Mouse (Mus musculus): ENCODE results near the gene Chrm2. TPM values are rescaled to one million over a fixed set of nuclear protein-coding genes. Genes with fewer than 3 reads are reported as not detected.

The Chrm2 gene
- polyA plus RNA-seq, 1 experiment from 2014 or later = 1.4 TPM

DNA sequence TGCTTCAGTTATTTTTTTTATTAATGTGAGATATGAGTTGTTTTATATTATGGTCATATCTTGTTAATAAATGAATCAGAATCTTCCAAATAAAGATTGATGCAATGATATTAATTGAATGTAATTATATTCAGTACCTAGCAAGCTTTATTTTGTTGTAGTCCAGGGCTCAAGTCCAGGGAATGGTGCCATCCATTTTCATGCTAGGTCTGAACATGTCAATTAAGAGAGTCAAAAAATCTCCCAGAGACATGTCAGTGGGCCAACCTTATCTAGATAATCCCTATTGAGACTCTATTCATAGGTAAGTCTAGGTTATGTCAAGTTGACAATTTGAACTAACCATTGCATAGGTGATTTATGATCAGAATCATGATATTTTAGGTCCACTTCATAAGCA is 21.1 kb downstream of the Chrm2 start:
- no peak for ATAC-seq (ENCODE audit: low read depth)
- Histone ChIP-seq H3K9me3 (ENCODE audit: control insufficient read depth, low read length) (no peaks in the 10 kb centered on the region), H3K9ac (ENCODE audit: low read depth, low read length) (no peak overlapping the region), H3K27ac (replicated peaks; ENCODE audit: low read depth, low read length) (no peak overlapping the region), H3K4me2 (ENCODE audit: low read depth, low read length) (no peak overlapping the region), H3K36me3 (ENCODE audit: control insufficient read depth, insufficient read depth, low read length) (no peaks in the 10 kb centered on the region), H3K4me1 (ENCODE audit: control insufficient read depth, insufficient read depth, low read length) (no peaks in the 10 kb centered on the region), H3K27me3 (replicated peaks; ENCODE audit: control insufficient read depth, insufficient read depth, low read length) (no peaks in the 10 kb centered on the region), H3K4me3 (ENCODE audit: low read depth, low read length) (no peak overlapping the region)
- DNase-seq (ENCODE audit: low spot score) = no peak

DNA sequence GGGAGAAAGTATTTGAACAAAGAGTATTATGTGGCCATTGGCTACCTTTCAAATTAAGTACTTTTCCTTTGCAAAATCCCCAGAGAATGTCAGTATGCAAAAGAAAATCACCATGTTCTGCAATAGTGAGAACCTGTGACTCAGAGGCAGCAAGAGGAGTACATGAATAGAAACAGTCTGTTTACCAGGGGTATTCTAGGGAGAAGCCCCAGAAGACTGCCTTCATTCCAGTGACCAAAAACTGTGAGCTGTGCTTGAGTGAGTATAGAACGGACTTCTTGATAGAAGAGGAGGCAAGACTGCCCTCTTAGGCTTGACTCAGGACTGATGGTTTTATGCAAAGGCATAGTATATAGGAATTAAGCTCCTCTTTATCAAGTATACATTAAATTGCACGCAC is 22.2 kb downstream of the Chrm2 start:
- Histone ChIP-seq H3K4me2 (ENCODE audit: low read depth, low read length) (no peak overlapping the region), H3K4me3 (ENCODE audit: low read depth, low read length) (no peak overlapping the region), H3K36me3 (ENCODE audit: control insufficient read depth, insufficient read depth, low read length) (no peaks in the 10 kb centered on the region), H3K9ac (ENCODE audit: low read depth, low read length) (no peak overlapping the region), H3K4me1 (ENCODE audit: control insufficient read depth, insufficient read depth, low read length) (no peaks in the 10 kb centered on the region), H3K9me3 (ENCODE audit: control insufficient read depth, low read length) (no peaks in the 10 kb centered on the region), H3K27me3 (replicated peaks; ENCODE audit: control insufficient read depth, insufficient read depth, low read length) (no peaks in the 10 kb centered on the region), H3K27ac (replicated peaks; ENCODE audit: low read depth, low read length) (no peak overlapping the region)
- WGBS = 92% methylated on average over 2 of the region's 2 CpGs
- no peak for DNase-seq (ENCODE audit: low spot score)
- no peak for ATAC-seq (ENCODE audit: low read depth)

DNA sequence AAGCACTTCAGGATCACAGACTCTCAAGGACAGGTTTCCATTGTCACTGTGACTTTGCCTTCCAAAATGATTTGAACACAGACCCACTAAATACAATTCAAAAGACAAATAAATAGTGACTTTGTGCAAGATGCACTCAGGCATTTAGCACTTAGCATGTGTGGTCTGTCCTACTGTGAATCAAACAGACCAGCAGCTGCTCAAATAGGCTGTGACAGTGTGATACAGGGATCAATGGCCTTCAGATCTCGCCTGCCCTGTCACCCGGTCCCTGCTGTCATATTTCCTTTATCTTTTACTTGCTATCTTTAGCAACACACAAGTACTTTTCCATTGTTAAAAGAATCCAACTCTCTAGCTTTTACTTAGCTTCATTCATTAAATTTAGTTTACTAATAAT is 31.8 kb downstream of the Chrm2 start:
- Histone ChIP-seq H3K4me2 (ENCODE audit: low read depth, low read length) (no peak overlapping the region), H3K9me3 (ENCODE audit: control insufficient read depth, low read length) (no peaks in the 10 kb centered on the region), H3K36me3 (ENCODE audit: control insufficient read depth, insufficient read depth, low read length) (no peaks in the 10 kb centered on the region), H3K9ac (ENCODE audit: low read depth, low read length) (no peak overlapping the region), H3K4me1 (ENCODE audit: control insufficient read depth, insufficient read depth, low read length) (no peaks in the 10 kb centered on the region), H3K27ac (replicated peaks; ENCODE audit: low read depth, low read length) (no peak overlapping the region), H3K27me3 (replicated peaks; ENCODE audit: control insufficient read depth, insufficient read depth, low read length) (no peaks in the 10 kb centered on the region), H3K4me3 (ENCODE audit: low read depth, low read length) (no peak overlapping the region)
- no peak for DNase-seq (ENCODE audit: low spot score)
- 61% methylated on average over 2 of the region's 2 CpGs for WGBS
- ATAC-seq (ENCODE audit: low read depth) = no peak

DNA sequence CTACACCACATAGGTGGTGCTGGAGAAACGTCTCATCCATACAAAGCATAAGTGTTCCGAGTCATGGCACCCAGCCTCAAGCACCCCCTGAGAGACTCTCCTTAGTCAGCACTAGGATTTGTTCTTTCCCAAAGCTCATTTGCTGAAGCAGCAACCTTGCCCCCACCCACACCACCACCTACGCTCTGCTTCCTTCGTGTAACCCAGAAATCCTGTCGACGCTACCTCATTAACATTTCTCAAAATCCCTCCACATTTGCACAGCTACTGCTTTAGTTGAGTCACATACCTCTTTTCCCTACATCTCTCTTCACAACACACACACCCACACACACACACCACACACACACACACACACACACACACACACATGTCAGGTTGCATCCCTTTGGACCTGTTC is 50.1 kb downstream of the Chrm2 start:
- 83% methylated on average over 6 of the region's 6 CpGs for WGBS
- ATAC-seq (ENCODE audit: low read depth) = no peak
- no peak overlapping the region for H3K9ac ChIP-seq (ENCODE audit: low read depth, low read length)

DNA sequence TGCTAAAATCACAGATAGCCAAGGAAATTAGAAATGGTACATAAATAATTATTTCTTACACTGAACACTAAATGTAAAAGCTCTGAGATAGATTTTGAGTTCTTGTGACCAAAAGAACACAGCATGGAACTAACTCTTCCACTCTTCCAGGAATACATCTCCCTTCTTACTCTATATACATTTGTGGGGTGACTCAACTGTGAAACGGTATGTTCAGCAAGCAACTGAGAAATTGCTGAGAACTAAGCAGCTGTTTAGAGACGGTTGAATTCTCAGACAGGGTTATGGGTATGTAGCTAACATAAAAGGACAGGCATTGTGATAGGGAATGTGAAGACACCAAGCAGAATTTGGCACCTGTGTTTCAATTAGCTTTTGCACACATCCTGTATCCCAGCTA is 51.3 kb downstream of the Chrm2 start:
- H3K27me3 ChIP-seq (replicated peaks; ENCODE audit: control insufficient read depth, insufficient read depth, low read length) = no peaks in the 10 kb centered on the region
- H3K4me1 ChIP-seq (ENCODE audit: control insufficient read depth, insufficient read depth, low read length) = no peaks in the 10 kb centered on the region
- H3K9me3 ChIP-seq (ENCODE audit: control insufficient read depth, low read length) = no peaks in the 10 kb centered on the region
- DNase-seq (ENCODE audit: low spot score) (no peak), ATAC-seq (ENCODE audit: low read depth) (no peak)
- H3K36me3 ChIP-seq (ENCODE audit: control insufficient read depth, insufficient read depth, low read length) = no peaks in the 10 kb centered on the region
- no peak overlapping the region for H3K4me3 ChIP-seq (ENCODE audit: low read depth, low read length)
- H3K9ac ChIP-seq (ENCODE audit: low read depth, low read length) = no peak overlapping the region
- H3K27ac ChIP-seq (replicated peaks; ENCODE audit: low read depth, low read length) = no peak overlapping the region
- no peak overlapping the region for H3K4me2 ChIP-seq (ENCODE audit: low read depth, low read length)
- WGBS = 75% methylated on average over 2 of the region's 2 CpGs

More for the DNA sequence above, 50.1 kb downstream of the Chrm2 start:
- H3K4me1 ChIP-seq (ENCODE audit: control insufficient read depth, insufficient read depth, low read length) = no peaks in the 10 kb centered on the region
- DNase-seq (ENCODE audit: low spot score) = no peak
- H3K27ac ChIP-seq (replicated peaks; ENCODE audit: low read depth, low read length) = no peak overlapping the region
- no peak overlapping the region for H3K4me3 ChIP-seq (ENCODE audit: low read depth, low read length)
- H3K4me2 ChIP-seq (ENCODE audit: low read depth, low read length) = no peak overlapping the region
- no peaks in the 10 kb centered on the region for H3K9me3 ChIP-seq (ENCODE audit: control insufficient read depth, low read length)
- H3K27me3 ChIP-seq (replicated peaks; ENCODE audit: control insufficient read depth, insufficient read depth, low read length) = no peaks in the 10 kb centered on the region
- H3K36me3 ChIP-seq (ENCODE audit: control insufficient read depth, insufficient read depth, low read length) = no peaks in the 10 kb centered on the region

DNA sequence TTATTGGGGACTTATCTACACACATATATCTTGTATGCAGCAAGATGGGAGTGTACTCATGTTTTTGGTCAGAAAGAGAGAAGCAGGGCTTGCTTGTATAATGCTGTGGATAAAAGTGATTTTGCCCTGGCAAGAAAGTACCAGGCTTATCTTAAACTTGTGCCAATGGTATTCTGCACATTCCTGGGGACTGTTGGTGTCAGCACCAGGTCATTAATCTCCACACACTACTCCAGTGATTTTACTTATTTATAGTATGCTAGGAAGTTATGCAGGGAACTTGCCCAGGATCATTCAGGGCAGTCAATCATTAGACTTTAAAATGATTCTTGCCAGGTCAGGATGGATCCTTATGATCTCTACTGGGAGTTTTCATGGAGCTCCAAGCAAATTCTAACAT is 63.6 kb downstream of the Chrm2 start:
- Histone ChIP-seq H3K9me3 (ENCODE audit: control insufficient read depth, low read length) (no peaks in the 10 kb centered on the region), H3K27ac (replicated peaks; ENCODE audit: low read depth, low read length) (no peak overlapping the region), H3K4me3 (ENCODE audit: low read depth, low read length) (no peak overlapping the region), H3K4me2 (ENCODE audit: low read depth, low read length) (no peak overlapping the region), H3K9ac (ENCODE audit: low read depth, low read length) (no peak overlapping the region), H3K36me3 (ENCODE audit: control insufficient read depth, insufficient read depth, low read length) (no peaks in the 10 kb centered on the region), H3K4me1 (ENCODE audit: control insufficient read depth, insufficient read depth, low read length) (no peaks in the 10 kb centered on the region), H3K27me3 (replicated peaks; ENCODE audit: control insufficient read depth, insufficient read depth, low read length) (no peaks in the 10 kb centered on the region)
- no peak for DNase-seq (ENCODE audit: low spot score)
- ATAC-seq (ENCODE audit: low read depth) = no peak

DNA sequence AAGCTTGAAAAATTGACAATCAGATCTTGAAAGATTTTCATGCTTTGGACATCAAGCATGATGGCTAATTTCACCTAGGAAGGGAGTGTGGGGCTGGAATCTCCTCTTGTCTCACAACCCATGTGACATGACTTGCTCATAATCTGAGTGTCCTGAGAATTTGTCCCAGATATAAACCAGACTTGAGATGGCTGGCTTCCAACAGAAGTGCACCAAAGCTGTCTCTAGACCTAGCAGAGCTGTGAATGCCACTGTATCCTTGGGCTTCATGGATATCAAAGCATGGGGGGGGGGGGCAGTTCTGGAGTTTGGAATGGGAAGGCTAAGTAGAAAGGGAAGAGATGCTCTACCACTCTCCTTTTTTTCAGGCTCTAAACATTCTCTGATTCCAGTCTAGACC is 67.2 kb downstream of the Chrm2 start:
- H3K27ac ChIP-seq (replicated peaks; ENCODE audit: low read depth, low read length) = no peak overlapping the region
- no peak overlapping the region for H3K4me2 ChIP-seq (ENCODE audit: low read depth, low read length)
- DNase-seq (ENCODE audit: low spot score) = no peak
- no peak overlapping the region for H3K4me3 ChIP-seq (ENCODE audit: low read depth, low read length)
- H3K36me3 ChIP-seq (ENCODE audit: control insufficient read depth, insufficient read depth, low read length) = no peaks in the 10 kb centered on the region
- no peak overlapping the region for H3K9ac ChIP-seq (ENCODE audit: low read depth, low read length)
- ATAC-seq (ENCODE audit: low read depth) = no peak
- no peaks in the 10 kb centered on the region for H3K9me3 ChIP-seq (ENCODE audit: control insufficient read depth, low read length)
- no peaks in the 10 kb centered on the region for H3K27me3 ChIP-seq (replicated peaks; ENCODE audit: control insufficient read depth, insufficient read depth, low read length)
- H3K4me1 ChIP-seq (ENCODE audit: control insufficient read depth, insufficient read depth, low read length) = no peaks in the 10 kb centered on the region

DNA sequence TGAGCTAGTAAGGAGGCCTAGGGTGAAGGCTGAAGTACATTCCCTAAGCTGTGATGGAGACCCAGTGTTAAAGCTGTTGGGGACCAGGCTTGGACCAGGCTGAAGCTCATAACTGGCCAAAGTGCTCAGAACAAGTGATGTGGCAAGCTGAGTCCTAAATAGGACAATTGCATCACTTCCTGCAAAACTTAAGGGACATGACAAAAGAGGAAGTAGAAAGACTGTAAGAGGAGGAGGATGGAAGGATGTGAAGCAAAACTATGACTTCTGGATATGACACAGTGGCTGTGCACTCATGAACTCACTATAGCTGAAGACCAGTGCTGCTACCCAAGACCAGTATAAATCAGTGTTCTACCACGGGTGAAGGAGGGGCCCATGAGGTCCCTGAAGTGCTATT is 69.1 kb downstream of the Chrm2 start:
- Histone ChIP-seq H3K36me3 (ENCODE audit: control insufficient read depth, insufficient read depth, low read length) (no peaks in the 10 kb centered on the region), H3K9me3 (ENCODE audit: control insufficient read depth, low read length) (no peaks in the 10 kb centered on the region), H3K4me3 (ENCODE audit: low read depth, low read length) (no peak overlapping the region), H3K27me3 (replicated peaks; ENCODE audit: control insufficient read depth, insufficient read depth, low read length) (no peaks in the 10 kb centered on the region), H3K4me1 (ENCODE audit: control insufficient read depth, insufficient read depth, low read length) (no peaks in the 10 kb centered on the region), H3K27ac (replicated peaks; ENCODE audit: low read depth, low read length) (no peak overlapping the region), H3K9ac (ENCODE audit: low read depth, low read length) (no peak overlapping the region), H3K4me2 (ENCODE audit: low read depth, low read length) (no peak overlapping the region)
- ATAC-seq (ENCODE audit: low read depth) = no peak
- 73% methylated on average over 1 of the region's 1 CpGs for WGBS
- DNase-seq (ENCODE audit: low spot score) = no peak

DNA sequence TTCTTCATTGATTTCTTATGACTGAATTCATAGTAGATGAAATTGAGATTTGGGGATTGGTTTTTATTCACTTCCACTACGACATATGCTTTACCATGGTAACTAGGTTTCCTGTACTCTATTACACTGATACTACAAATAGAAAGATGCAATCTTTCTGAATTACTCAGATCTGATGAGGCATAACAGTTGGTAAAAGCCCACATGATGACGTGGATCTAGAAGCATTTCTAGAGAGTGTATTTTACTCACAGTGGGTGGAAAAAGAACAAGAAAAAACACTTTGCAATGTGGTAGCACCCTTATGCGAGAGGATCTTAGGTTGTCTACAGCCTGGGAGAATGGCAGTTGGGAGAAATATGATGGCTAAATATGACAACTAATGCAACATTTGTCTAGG is 76.1 kb downstream of the Chrm2 start:
- H3K27ac ChIP-seq (replicated peaks; ENCODE audit: low read depth, low read length) = no peak overlapping the region
- H3K9me3 ChIP-seq (ENCODE audit: control insufficient read depth, low read length) = no peaks in the 10 kb centered on the region
- 85% methylated on average over 3 of the region's 3 CpGs for WGBS
- DNase-seq (ENCODE audit: low spot score) = no peak
- ATAC-seq (ENCODE audit: low read depth) = no peak
- H3K4me3 ChIP-seq (ENCODE audit: low read depth, low read length) = no peak overlapping the region
- no peaks in the 10 kb centered on the region for H3K27me3 ChIP-seq (replicated peaks; ENCODE audit: control insufficient read depth, insufficient read depth, low read length)
- H3K4me2 ChIP-seq (ENCODE audit: low read depth, low read length) = no peak overlapping the region
- H3K36me3 ChIP-seq (ENCODE audit: control insufficient read depth, insufficient read depth, low read length) = no peaks in the 10 kb centered on the region
- H3K4me1 ChIP-seq (ENCODE audit: control insufficient read depth, insufficient read depth, low read length) = no peaks in the 10 kb centered on the region
- H3K9ac ChIP-seq (ENCODE audit: low read depth, low read length) = no peak overlapping the region

All from embryonic facial prominence, embryonic 14.5 days (tissue).